Mouse (Mus musculus) left cerebral cortex, adult 8-10 months (tissue): Measurements from ENCODE around the gene Maats1. TPM values are rescaled to one million over a fixed set of nuclear protein-coding genes. Genes with fewer than 3 reads are reported as not detected.

ENCODE experiments used
- DNase-seq, 2 experiments: peaks; one replicate each; pipeline ENCODE4 v3.0.0; 2022; ENCODE audit warnings: low spot score in 2 of 2
- total RNA-seq, 4 experiments: library from RNA; stranded (reverse); gene quantifications; 2 replicates each; pipeline ENCODE4 v1.2.4; 2022

Gene Maats1
- total RNA-seq, 4 experiments from 2014 or later = 1.1 to 1.6 (median 1.4) TPM

GRCm38 (mm10) chr16:38370633-38371374, 28.9 kb upstream of the Maats1 start:
- no peak for DNase-seq

GRCm38 (mm10) chr16:38369992-38370484, 28.1 kb upstream of the Maats1 start:
- no peak for DNase-seq

- DNase-seq = no peak
These were observed 27.5 kb upstream of the Maats1 start for GRCm38 (mm10) chr16:38369431-38369830.

GRCm38 (mm10) chr16:38369000-38369399, 27.1 kb upstream of the Maats1 start:
- DNase-seq = no peak

- DNase-seq = peak in 1 of 2 experiments; percentile 89
These were observed 26.4 kb upstream of the Maats1 start for GRCm38 (mm10) chr16:38368336-38368735.

- DNase-seq = no peak
These were observed 24.3 kb upstream of the Maats1 start for GRCm38 (mm10) chr16:38366231-38366630.

GRCm38 (mm10) chr16:38365390-38365789, 23.4 kb upstream of the Maats1 start:
- no peak for DNase-seq

- DNase-seq = no peak
These were observed 21.7 kb upstream of the Maats1 start for GRCm38 (mm10) chr16:38363657-38364056.

- no peak for DNase-seq
These were observed 21.3 kb upstream of the Maats1 start for GRCm38 (mm10) chr16:38363256-38363595.

GRCm38 (mm10) chr16:38362493-38363255, 20.7 kb upstream of the Maats1 start:
- DNase-seq = no peak

- no peak for DNase-seq
These were observed 20.0 kb upstream of the Maats1 start, which contains the start of gene Popdc2 for GRCm38 (mm10) chr16:38361933-38362332. Gene Popdc2 (plus strand): TSS chr16:38362209.

GRCm38 (mm10) chr16:38360317-38360716, 18.4 kb upstream of the Maats1 start:
- no peak for DNase-seq

- DNase-seq = no peak
These were observed 17.9 kb upstream of the Maats1 start for GRCm38 (mm10) chr16:38359857-38360256.

- no peak for DNase-seq
These were observed 17.3 kb upstream of the Maats1 start for GRCm38 (mm10) chr16:38359241-38359640.

- DNase-seq = no peak
These were observed 16.4 kb upstream of the Maats1 start for GRCm38 (mm10) chr16:38358256-38358812.

GRCm38 (mm10) chr16:38354185-38354913, 12.4 kb upstream of the Maats1 start:
- no peak for DNase-seq

GRCm38 (mm10) chr16:38353642-38354041, 11.7 kb upstream of the Maats1 start:
- DNase-seq = no peak

- no peak for DNase-seq
These were observed 10.9 kb upstream of the Maats1 start for GRCm38 (mm10) chr16:38352851-38353250.

GRCm38 (mm10) chr16:38352031-38352430, 10.1 kb upstream of the Maats1 start:
- DNase-seq = no peak

GRCm38 (mm10) chr16:38350939-38351338, 9.0 kb upstream of the Maats1 start:
- DNase-seq = no peak

- DNase-seq = no peak
These were observed 8.5 kb upstream of the Maats1 start for GRCm38 (mm10) chr16:38350361-38350855.
